Mouse (Mus musculus): ENCODE data around the gene Med19.

GRCm38 (mm10) chr2:84705295-84705694 lies 27.1 kb downstream of the Med19 start:
- no peak for TF ChIP-seq POLR2A (IDR thresholded peaks at IDR 0.05; ENCODE audit: low read depth, low read length)
- no peak for TF ChIP-seq CTCF (IDR thresholded peaks at IDR 0.05; ENCODE audit: extremely low read depth, insufficient read length, insufficient replicate concordance, low read depth, low read length)
